Mouse (Mus musculus) spleen, embryonic (tissue): ENCODE data around the gene Foxn3.

Experiments used
- CTCF ChIA-PET: fragments of 350-600 bp; sonication (Branson Sonifier 250); formaldehyde crosslinking; loops from one replicate; lab custom pipeline; 2022; lab: Charles Lee

Foxn3 gene

GRCm38 (mm10) chr12:99269396-99269795 is 294.0 kb downstream of the Foxn3 start:
- CTCF ChIA-PET = no interaction called here

GRCm38 (mm10) chr12:99268954-99269353 is 294.4 kb downstream of the Foxn3 start:
- CTCF ChIA-PET = no interaction called here

GRCm38 (mm10) chr12:99267732-99268131 is 295.6 kb downstream of the Foxn3 start:
- CTCF ChIA-PET = no interaction called here

- CTCF ChIA-PET = interaction anchor here (0.6 kb wide), 1 partner anchor 691 kb away, joined by 3 read pairs; no protein-coding TSS in a partner anchor
These were observed 296.9 kb downstream of the Foxn3 start for GRCm38 (mm10) chr12:99266434-99266833.

- CTCF ChIA-PET = interaction anchor here (0.6 kb wide), 1 partner anchor 691 kb away, joined by 3 read pairs; no protein-coding TSS in a partner anchor
These were observed 297.6 kb downstream of the Foxn3 start for GRCm38 (mm10) chr12:99265777-99266176.

GRCm38 (mm10) chr12:99264386-99264785 is 299.0 kb downstream of the Foxn3 start:
- CTCF ChIA-PET = no interaction called here

GRCm38 (mm10) chr12:99263592-99264335 is 299.6 kb downstream of the Foxn3 start:
- CTCF ChIA-PET = interaction anchor here (0.7 to 0.9 kb wide), 2 partner anchors 21 to 25 kb away, joined by 4 read pairs; no protein-coding TSS in a partner anchor

- CTCF ChIA-PET = interaction anchor here (0.9 kb wide), 1 partner anchor 24 kb away, joined by 4 read pairs; no protein-coding TSS in a partner anchor
These were observed 300.5 kb downstream of the Foxn3 start for GRCm38 (mm10) chr12:99262840-99263239.

- CTCF ChIA-PET = no interaction called here
These were observed 301.2 kb downstream of the Foxn3 start for GRCm38 (mm10) chr12:99262066-99262599.

- CTCF ChIA-PET = no interaction called here
These were observed 303.2 kb downstream of the Foxn3 start for GRCm38 (mm10) chr12:99260171-99260570.

GRCm38 (mm10) chr12:99257570-99257969 is 305.8 kb downstream of the Foxn3 start:
- CTCF ChIA-PET = no interaction called here

GRCm38 (mm10) chr12:99256997-99257396 is 306.4 kb downstream of the Foxn3 start:
- CTCF ChIA-PET = interaction anchor here (0.5 kb wide), 1 partner anchor 20 kb away, joined by 3 read pairs; no protein-coding TSS in a partner anchor

- CTCF ChIA-PET = interaction anchor here (0.5 kb wide), 1 partner anchor 20 kb away, joined by 3 read pairs; no protein-coding TSS in a partner anchor
These were observed 306.9 kb downstream of the Foxn3 start for GRCm38 (mm10) chr12:99256463-99256862.

GRCm38 (mm10) chr12:99254436-99254835 is 308.9 kb downstream of the Foxn3 start:
- CTCF ChIA-PET = no interaction called here

GRCm38 (mm10) chr12:99253562-99253961 is 309.8 kb downstream of the Foxn3 start:
- CTCF ChIA-PET = no interaction called here

GRCm38 (mm10) chr12:99248606-99249005 is 314.8 kb downstream of the Foxn3 start:
- CTCF ChIA-PET = no interaction called here

GRCm38 (mm10) chr12:99247939-99248338 is 315.4 kb downstream of the Foxn3 start:
- CTCF ChIA-PET = no interaction called here

- CTCF ChIA-PET = no interaction called here
These were observed 316.2 kb downstream of the Foxn3 start for GRCm38 (mm10) chr12:99246984-99247746.

GRCm38 (mm10) chr12:99244673-99245072 is 318.7 kb downstream of the Foxn3 start:
- CTCF ChIA-PET = no interaction called here

GRCm38 (mm10) chr12:99244264-99244663 is 319.1 kb downstream of the Foxn3 start:
- CTCF ChIA-PET = no interaction called here

GRCm38 (mm10) chr12:99243316-99243715 is 320.1 kb downstream of the Foxn3 start:
- CTCF ChIA-PET = no interaction called here

GRCm38 (mm10) chr12:99240185-99240726 is 323.1 kb downstream of the Foxn3 start:
- CTCF ChIA-PET = no interaction called here
